Mouse (Mus musculus): ENCODE data around the gene Rps15. TPM values are rescaled to one million over a fixed set of nuclear protein-coding genes. Genes with fewer than 3 reads are reported as not detected.

Gene Rps15
- total RNA-seq, 2 experiments from 2014 or later: 816 to 913 TPM

- H3K4me3 ChIP-seq: no peak overlapping the region
- no peak for DNase-seq (ENCODE audit: extremely low spot score in 1 of 2, low spot score in 2 of 2)
- TF ChIP-seq CTCF (IDR thresholded peaks at IDR 0.05): no peak
- intact Hi-C loops (cut with DNase I): no loop called here
- H3K27ac ChIP-seq: no peak overlapping the region
Observed at GRCm38 (mm10) chr10:80252493-80253274, 39.6 kb upstream of the Rps15 start.

GRCm38 (mm10) chr10:80253551-80253950 lies 38.7 kb upstream of the Rps15 start:
- no peak overlapping the region for H3K4me3 ChIP-seq
- no peak for TF ChIP-seq CTCF (IDR thresholded peaks at IDR 0.05)
- intact Hi-C loops (cut with DNase I): no loop called here
- no peak for DNase-seq (ENCODE audit: extremely low spot score in 1 of 2, low spot score in 2 of 2)
- no peak overlapping the region for H3K27ac ChIP-seq

- intact Hi-C loops (cut with DNase I): no loop called here
- H3K27ac ChIP-seq: no peak overlapping the region
- no peak for TF ChIP-seq CTCF (IDR thresholded peaks at IDR 0.05)
Observed at GRCm38 (mm10) chr10:80254331-80255297, 37.6 kb upstream of the Rps15 start.

GRCm38 (mm10) chr10:80255881-80256535 lies 36.2 kb upstream of the Rps15 start:
- intact Hi-C loops (cut with DNase I): no loop called here
- Histone ChIP-seq H3K27ac (no peak overlapping the region), H3K4me3 (no peak overlapping the region)
- peak; percentile 2; the same call in 1 of the 2 replicates for TF ChIP-seq CTCF (IDR thresholded peaks at IDR 0.05)
- no peak for DNase-seq (ENCODE audit: extremely low spot score in 1 of 2, low spot score in 2 of 2)

More at GRCm38 (mm10) chr10:80254331-80255297, 37.6 kb upstream of the Rps15 start:
- H3K4me3 ChIP-seq: no peak overlapping the region
- no peak for DNase-seq (ENCODE audit: extremely low spot score in 1 of 2, low spot score in 2 of 2)

- no peak overlapping the region for H3K27ac ChIP-seq
- TF ChIP-seq CTCF (IDR thresholded peaks at IDR 0.05): no peak
- H3K4me3 ChIP-seq: no peak overlapping the region
- no peak for DNase-seq (ENCODE audit: extremely low spot score in 1 of 2, low spot score in 2 of 2)
- intact Hi-C loops (cut with DNase I): no loop called here
Observed at GRCm38 (mm10) chr10:80257936-80258335, 34.3 kb upstream of the Rps15 start.

- no peak for DNase-seq (ENCODE audit: extremely low spot score in 1 of 2, low spot score in 2 of 2)
- no peak for TF ChIP-seq CTCF (IDR thresholded peaks at IDR 0.05)
- peak overlapping the region; percentile 76 for H3K27ac ChIP-seq
- no peak overlapping the region for H3K4me3 ChIP-seq
- intact Hi-C loops (cut with DNase I): no loop called here
Observed at GRCm38 (mm10) chr10:80258752-80259462, 33.3 kb upstream of the Rps15 start.

GRCm38 (mm10) chr10:80259463-80259805 lies 32.8 kb upstream of the Rps15 start:
- peak overlapping the region; percentile 52; the same call in 1 of the 2 replicates for H3K4me3 ChIP-seq
- DNase-seq (ENCODE audit: extremely low spot score in 1 of 2, low spot score in 2 of 2): no peak
- H3K27ac ChIP-seq: peak overlapping the region; percentile 76
- intact Hi-C loops (cut with DNase I): no loop called here
- no peak for TF ChIP-seq CTCF (IDR thresholded peaks at IDR 0.05)

GRCm38 (mm10) chr10:80259861-80260641 lies 32.2 kb upstream of the Rps15 start:
- DNase-seq (ENCODE audit: extremely low spot score in 1 of 2, low spot score in 2 of 2): peak; percentile 60 to 75
- peak overlapping the region; percentile 94 for H3K27ac ChIP-seq
- peak overlapping the region; percentile 52 for H3K4me3 ChIP-seq
- intact Hi-C loops (cut with DNase I): no loop called here
- TF ChIP-seq CTCF (IDR thresholded peaks at IDR 0.05): no peak

GRCm38 (mm10) chr10:80260642-80261584 lies 31.3 kb upstream of the Rps15 start, which contains the start of the genes Gamt and Dazap1:
Gene Gamt (minus strand): TSS chr10:80261012.
Gene Dazap1 (plus strand): TSS chr10:80261486.
- Histone ChIP-seq H3K27ac (peak within 1 kb of the TSS; percentile 94), H3K4me3 (peak within 1 kb of the TSS; percentile 52)
- TF ChIP-seq CTCF (IDR thresholded peaks at IDR 0.05): no peak
- DNase-seq (ENCODE audit: extremely low spot score in 1 of 2, low spot score in 2 of 2): peak; percentile 86 to 92
- intact Hi-C loops (cut with DNase I): no loop called here
